Mouse (Mus musculus) kidney, adult 2 months (tissue): ENCODE results near the gene Cox4i2. TPM values are rescaled to one million over a fixed set of nuclear protein-coding genes. Genes with fewer than 3 reads are reported as not detected.

ENCODE experiments used
- DNase-seq: peaks from one replicate; pipeline ENCODE4 v3.0.0; 2021
- H3K27ac ChIP-seq: fragments of 200-500 bp; 2 replicates; pipeline ENCODE4 v1.5.1; 2012; ENCODE audit warnings: low read depth, low read length, control low read depth, inconsistent platforms; ENCODE audit not compliant: insufficient read depth
- H3K27me3 ChIP-seq: fragments of 200-500 bp; replicated peaks from 2 replicates; pipeline ENCODE4 v1.6.1; 2012; ENCODE audit warnings: mild to moderate bottlenecking, moderate library complexity, low read length, inconsistent platforms; ENCODE audit not compliant: control insufficient read depth, insufficient read depth
- H3K36me3 ChIP-seq: fragments of 200-500 bp; 2 replicates; pipeline ENCODE4 v1.6.1; 2012; ENCODE audit warnings: mild to moderate bottlenecking, moderate library complexity, low read length, inconsistent platforms; ENCODE audit not compliant: control insufficient read depth, insufficient read depth
- H3K4me1 ChIP-seq: fragments of 200-500 bp; 2 replicates; pipeline ENCODE4 v1.6.1; 2011; ENCODE audit warnings: low read length; ENCODE audit not compliant: control insufficient read depth, insufficient read depth
- H3K4me3 ChIP-seq: fragments of 200-500 bp; 2 replicates; pipeline ENCODE4 v1.5.1; 2011; ENCODE audit warnings: mild to moderate bottlenecking, low read depth, low read length, control low read depth; ENCODE audit not compliant: insufficient read depth
- CTCF ChIP-seq: fragments of 200-500 bp; conservative IDR thresholded peaks from 2 replicates; pipeline ENCODE4 v1.5.1; 2011; ENCODE audit warnings: low read depth, mild to moderate bottlenecking, control low read depth, low read length, moderate library complexity, mixed read lengths; ENCODE audit not compliant: insufficient read depth, insufficient read length
- POLR2A ChIP-seq: fragments of 200-500 bp; IDR thresholded peaks from one replicate; pipeline ENCODE4 v1.6.1; 2011; ENCODE audit warnings: low read depth, low read length, control low read depth
- WGBS: fragments of 180-500 bp; shearing (Covaris S2); methylation state at CpG from one replicate; pipeline ENCODE4 v1.1.7; 2018; 5-methylcytosine and 5-hydroxymethylcytosine counted together
- polyA plus RNA-seq: library from polyadenylated mRNA; depleted of rRNA; stranded (reverse); fragments of >200 nt; gene quantifications from 2 replicates; pipeline ENCODE4 v1.2.3, GENCODE M21; 2012

Gene Cox4i2
- polyA plus RNA-seq, 1 experiment: 3.1 TPM

DNA sequence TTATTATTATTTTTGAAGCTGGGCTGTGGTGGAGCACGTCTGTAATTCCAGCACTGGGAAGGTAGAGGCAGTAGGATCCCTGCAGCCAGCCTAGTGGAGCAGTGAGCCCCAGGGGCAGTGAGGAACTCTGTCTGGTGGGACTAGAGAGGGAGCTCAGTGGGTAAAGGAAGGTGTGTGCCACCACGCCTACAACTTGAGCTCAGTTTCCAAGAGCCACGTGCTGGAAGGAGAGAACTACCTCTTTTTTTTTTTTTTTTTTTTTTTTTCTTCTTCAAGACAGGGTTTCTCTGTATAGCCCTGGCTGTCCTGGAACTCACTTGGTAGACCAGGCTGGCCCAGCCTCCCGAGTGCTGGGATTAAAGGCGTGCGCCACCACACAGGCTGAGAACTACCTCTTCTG is 9.3 kb downstream of the Cox4i2 start:
- Histone ChIP-seq H3K27ac (no peak overlapping the region), H3K27me3 (no peaks in the 10 kb centered on the region), H3K4me3 (no peak overlapping the region), H3K36me3 (no peaks in the 10 kb centered on the region), H3K4me1 (peaks cover 6% of the 10 kb centered on the region; the same call in 1 of the 2 replicates)
- no peak for TF ChIP-seq POLR2A
- no peak for TF ChIP-seq CTCF
- DNase-seq: no peak
- 86% methylated on average over 6 of the region's 6 CpGs for WGBS

DNA sequence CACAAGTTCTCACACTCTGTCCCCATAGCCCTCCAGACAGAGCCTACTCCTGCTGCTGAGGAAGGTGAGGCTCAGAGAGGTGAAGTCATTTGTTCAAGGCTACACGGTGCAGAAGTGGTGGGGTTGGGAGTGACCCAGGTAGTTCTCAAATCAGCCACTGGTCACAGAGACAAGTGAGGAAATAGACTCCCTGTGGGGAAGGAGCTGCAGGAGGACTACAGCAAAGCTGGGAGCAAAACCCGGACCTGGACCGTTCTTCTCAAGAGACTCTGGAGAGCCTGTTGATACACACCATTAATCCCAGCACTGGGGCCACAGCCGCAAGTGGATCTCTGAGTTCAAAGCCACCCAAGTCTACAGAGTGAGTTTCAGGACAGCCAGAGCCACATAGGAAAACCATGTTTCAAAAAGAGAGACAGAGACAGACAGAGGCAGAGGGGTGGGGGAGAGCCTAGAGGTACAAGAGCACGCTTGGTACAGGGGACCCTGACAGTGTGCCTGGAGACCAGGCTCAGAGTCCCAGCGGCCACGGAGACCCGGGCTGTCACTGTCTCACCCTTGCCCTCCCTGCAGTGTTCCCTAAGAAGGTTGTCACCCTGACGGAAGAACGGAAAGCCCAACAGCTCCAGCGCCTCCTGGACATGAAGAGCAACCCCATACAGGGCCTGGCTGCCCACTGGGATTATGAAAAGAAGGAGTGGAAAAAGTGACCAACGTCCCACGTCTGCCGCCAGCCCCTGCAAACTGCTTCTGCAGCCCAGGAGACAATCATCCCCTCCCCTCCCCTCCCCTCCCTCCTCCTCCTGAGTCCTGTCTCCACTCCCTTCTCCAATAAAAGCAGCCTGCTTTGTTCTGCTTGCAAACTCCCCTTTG is 10.4 kb downstream of the Cox4i2 start:
- TF ChIP-seq CTCF (no peak), POLR2A (no peak)
- Histone ChIP-seq H3K27ac (no peak overlapping the region), H3K27me3 (no peaks in the 10 kb centered on the region), H3K4me3 (no peak overlapping the region), H3K36me3 (no peaks in the 10 kb centered on the region), H3K4me1 (peaks cover 6% of the 10 kb centered on the region; the same call in 1 of the 2 replicates)
- WGBS: 35% methylated on average over 14 of the region's 14 CpGs
- DNase-seq: no peak

DNA sequence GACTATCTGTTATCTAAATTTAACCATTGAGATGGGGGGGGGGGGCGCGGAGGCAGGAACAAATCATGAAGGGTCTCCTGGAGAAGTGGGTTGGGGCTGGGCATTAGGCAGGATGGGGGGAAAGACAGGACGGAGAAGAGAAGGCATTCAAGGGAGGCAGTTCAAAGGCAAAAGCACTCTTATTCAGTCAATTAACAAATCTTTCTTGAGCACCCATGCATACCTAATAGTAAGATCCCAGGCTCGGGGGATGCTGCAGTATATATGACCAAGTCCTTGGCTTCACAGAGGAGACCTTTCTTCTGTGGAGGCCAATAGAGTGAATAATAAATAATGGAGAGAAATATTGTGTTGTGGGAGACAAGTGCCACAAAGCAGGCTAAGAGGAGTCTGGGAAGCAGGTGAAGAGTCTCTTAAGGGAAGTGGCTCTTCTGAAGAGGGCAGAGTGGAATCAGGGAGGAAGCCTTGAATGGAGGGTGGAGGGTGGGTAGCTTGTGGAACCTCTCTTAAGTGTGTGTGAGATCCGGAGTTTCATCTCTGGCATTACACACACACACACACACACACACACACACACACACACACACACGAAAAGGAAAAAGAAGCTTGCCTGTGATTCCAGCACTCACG is 11.2 kb downstream of the Cox4i2 start:
- Histone ChIP-seq H3K27ac (no peak overlapping the region), H3K36me3 (no peaks in the 10 kb centered on the region), H3K4me1 (peaks cover 6% of the 10 kb centered on the region; the same call in 1 of the 2 replicates), H3K4me3 (no peak overlapping the region), H3K27me3 (no peaks in the 10 kb centered on the region)
- DNase-seq: no peak
- no peak for TF ChIP-seq POLR2A
- no peak for TF ChIP-seq CTCF
- 55% methylated on average over 7 of the region's 7 CpGs for WGBS

DNA sequence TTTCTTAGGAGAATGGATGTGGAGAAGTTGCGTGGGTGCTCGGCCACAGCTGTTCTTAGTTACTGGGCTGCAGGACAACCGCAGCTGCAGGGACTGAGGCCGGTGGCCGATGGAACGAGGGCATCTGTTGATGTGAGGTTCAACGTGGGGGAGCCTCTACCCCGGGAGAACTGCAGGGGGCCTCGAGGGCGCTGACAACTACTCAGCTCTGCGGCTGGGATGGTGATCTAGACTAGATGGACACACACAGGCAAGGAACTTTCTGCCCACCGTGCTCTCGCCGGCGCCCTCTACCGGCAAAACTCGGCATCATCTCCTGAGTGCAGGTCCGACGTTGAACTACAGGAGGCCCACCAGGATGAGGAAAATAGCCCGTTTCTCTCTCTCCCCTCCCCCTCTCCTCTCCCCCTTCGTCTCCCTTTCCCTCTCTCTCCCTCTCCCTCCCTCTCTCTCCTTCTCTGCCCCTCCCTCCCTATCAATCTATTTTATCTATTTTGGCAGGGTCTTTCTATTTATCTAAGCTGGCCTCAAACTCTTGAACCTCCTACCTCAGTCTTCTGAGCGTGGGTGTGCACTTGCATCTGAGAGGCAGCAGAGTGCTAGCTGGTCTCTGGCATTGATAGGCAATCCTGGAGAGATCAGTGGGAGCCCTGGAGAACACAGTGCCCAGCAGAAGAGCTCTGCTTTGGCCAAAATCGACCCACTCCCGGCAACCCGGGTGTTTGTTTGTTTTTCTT is 12.6 kb downstream of the Cox4i2 start:
- no peak overlapping the region for H3K4me3 ChIP-seq
- H3K36me3 ChIP-seq: no peaks in the 10 kb centered on the region
- 18% methylated on average over 24 of the region's 25 CpGs for WGBS
- no peaks in the 10 kb centered on the region for H3K27me3 ChIP-seq
- H3K4me1 ChIP-seq: peaks cover 9% of the 10 kb centered on the region
- no peak overlapping the region for H3K27ac ChIP-seq
- peak; percentile 96 for TF ChIP-seq CTCF
- TF ChIP-seq POLR2A: no peak
- peak; percentile 93 for DNase-seq

DNA sequence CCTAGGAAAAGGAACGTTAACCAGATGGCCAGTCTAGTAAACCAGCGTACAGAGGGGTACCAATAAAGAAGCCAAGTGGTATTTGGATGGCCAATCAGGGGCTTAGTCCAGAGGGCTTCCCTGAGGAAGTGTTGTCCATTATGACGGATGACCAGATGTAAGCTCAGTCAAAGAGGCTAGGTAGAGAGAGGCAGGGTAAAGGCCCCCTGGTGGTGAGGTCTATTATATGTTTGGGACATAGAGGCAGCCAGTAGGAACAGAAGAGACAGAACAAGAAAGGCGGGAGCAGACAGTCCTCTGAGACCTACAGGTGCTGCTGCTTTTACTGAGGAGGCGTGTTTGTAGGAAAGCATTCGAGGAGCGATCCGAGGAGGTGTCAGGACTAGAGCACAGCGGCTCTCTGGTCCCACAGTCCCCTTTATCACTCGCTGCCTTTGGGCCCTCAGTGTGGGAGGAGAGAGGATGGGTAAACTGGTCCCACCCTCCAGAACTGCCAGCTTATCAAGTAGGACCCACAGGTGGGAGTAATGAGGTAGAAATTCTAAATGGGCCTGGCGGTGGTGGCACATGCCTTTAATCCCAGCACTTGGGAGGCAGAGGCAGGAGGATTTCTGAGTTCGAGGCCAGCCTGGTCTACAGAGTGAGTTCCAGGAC is 13.8 kb downstream of the Cox4i2 start:
- Histone ChIP-seq H3K36me3 (no peaks in the 10 kb centered on the region), H3K27me3 (no peaks in the 10 kb centered on the region), H3K27ac (no peak overlapping the region), H3K4me3 (no peak overlapping the region), H3K4me1 (peaks cover 15% of the 10 kb centered on the region)
- 48% methylated on average over 12 of the region's 12 CpGs for WGBS
- no peak for TF ChIP-seq POLR2A
- peak; percentile 64 for TF ChIP-seq CTCF
- DNase-seq: peak; percentile 88

DNA sequence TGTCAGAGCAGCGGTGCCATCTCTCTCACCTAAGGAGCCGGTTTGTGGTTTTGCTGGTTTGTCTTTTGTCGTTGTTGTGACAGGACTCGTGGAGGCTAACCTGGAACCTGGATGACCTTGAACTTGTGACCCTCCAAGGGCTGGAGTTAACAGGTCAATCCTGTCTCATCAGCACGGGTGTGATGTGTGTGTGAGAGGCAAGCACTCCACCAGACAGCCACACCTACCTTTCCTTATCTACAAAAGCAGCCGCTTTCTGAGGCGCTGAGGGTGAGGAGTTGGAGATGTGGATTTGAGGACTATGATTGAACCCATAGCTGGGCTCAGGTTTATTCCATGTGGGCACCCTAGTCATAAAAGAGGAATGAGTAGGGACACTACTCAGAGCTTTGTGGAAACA is 15.7 kb downstream of the Cox4i2 start:
- DNase-seq: no peak
- peaks cover 15% of the 10 kb centered on the region for H3K4me1 ChIP-seq
- no peaks in the 10 kb centered on the region for H3K27me3 ChIP-seq
- H3K27ac ChIP-seq: no peak overlapping the region
- no peaks in the 10 kb centered on the region for H3K36me3 ChIP-seq
- no peak overlapping the region for H3K4me3 ChIP-seq
- 84% methylated on average over 7 of the region's 7 CpGs for WGBS
- TF ChIP-seq CTCF (no peak), POLR2A (no peak)

DNA sequence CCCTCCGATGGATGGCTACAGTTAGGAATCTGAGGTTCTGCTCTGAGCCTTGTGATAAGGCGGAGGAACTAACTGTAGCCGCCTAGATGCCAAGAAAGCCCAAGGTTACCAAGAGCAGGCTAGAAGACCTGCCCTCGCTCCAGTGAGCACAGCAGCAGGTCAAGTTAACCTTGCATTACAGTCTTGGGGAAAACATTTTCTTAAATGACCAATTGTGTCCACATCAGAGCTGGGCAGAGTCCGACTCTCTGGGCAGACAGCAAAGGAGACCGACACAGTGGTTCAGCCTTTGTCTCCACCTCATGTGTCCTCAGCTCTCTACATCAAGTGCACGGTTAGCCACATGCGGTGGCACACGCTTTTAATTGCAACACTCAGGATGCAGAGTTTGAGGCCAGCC is 17.6 kb downstream of the Cox4i2 start:
- H3K4me1 ChIP-seq: peaks cover 15% of the 10 kb centered on the region
- peak; percentile 90 for DNase-seq
- no peaks in the 10 kb centered on the region for H3K36me3 ChIP-seq
- TF ChIP-seq CTCF (no peak), POLR2A (no peak)
- no peaks in the 10 kb centered on the region for H3K27me3 ChIP-seq
- H3K4me3 ChIP-seq: no peak overlapping the region
- peak overlapping the region; percentile 89 for H3K27ac ChIP-seq
- 41% methylated on average over 9 of the region's 9 CpGs for WGBS
